Mouse (Mus musculus) embryonic fibroblast, embryonic 13.5 days (primary cell): ENCODE measurements around the gene Gnat1.

ENCODE experiments used
- CTCF ChIP-seq: IDR thresholded peaks from 2 replicates; pipeline ENCODE4 v1.5.1; 2011; ENCODE audit warnings: mild to moderate bottlenecking, control low read depth, low read length, moderate library complexity, borderline replicate concordance; ENCODE audit not compliant: insufficient read depth
- POLR2A ChIP-seq: IDR thresholded peaks from 2 replicates; pipeline ENCODE4 v1.6.1; 2011; ENCODE audit warnings: low read depth, mild to moderate bottlenecking, control low read depth, low read length, moderate library complexity

DNA sequence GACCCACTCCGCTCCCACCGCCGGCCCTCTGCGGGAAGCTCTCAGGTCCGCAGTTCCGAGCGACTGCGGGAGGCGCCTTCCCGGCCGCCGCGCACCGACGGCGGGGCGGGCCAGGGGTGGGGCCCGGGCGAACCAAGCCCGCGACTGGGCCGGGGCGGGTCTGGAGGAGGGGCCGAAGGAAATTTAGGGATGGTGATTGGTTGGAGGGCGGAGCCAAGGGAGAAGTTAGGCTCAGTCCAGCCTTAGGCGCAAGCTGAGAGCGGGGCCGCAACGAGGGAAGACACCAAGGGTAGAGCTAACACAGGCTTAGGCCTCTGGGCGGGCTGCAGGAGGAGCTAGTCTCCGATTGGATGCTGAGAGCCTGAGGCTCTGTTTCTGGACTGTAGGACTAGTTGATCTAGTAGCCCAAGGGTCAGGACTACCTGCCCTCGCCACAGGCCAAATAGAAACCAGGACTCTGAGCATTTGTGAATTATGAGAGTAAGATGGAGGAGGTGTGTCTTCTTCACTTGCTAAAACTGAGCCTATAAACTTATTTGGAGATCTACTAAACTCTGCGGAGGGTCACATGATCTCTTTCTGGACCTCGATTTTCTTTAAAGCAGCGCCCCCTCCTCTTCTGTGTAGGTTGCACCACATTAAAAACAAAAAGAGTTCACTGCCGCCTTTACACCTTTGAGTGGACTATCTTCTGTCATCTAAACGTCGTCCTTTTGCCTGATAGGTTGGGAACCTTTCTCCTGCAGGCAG is 44.1 kb downstream of the Gnat1 start, which contains the start of gene Gnai2:
- TF ChIP-seq POLR2A (peak; percentile 85), CTCF (no peak)
